Mouse (Mus musculus): ENCODE data around the gene Magt1.
"Not testable (repeated sequence)": the region's sequence is repeated elsewhere in the genome, so short reads cannot be mapped to it uniquely, and the experiment has no call there.

The Magt1 gene

GRCm38 (mm10) chrX:106011465-106012159 lies at the start of gene Magt1:
Gene Magt1 (minus strand): TSS chrX:106011906.
- peak; percentile 88 for DNase-seq (ENCODE audit: low read depth, low spot score)

DNA sequence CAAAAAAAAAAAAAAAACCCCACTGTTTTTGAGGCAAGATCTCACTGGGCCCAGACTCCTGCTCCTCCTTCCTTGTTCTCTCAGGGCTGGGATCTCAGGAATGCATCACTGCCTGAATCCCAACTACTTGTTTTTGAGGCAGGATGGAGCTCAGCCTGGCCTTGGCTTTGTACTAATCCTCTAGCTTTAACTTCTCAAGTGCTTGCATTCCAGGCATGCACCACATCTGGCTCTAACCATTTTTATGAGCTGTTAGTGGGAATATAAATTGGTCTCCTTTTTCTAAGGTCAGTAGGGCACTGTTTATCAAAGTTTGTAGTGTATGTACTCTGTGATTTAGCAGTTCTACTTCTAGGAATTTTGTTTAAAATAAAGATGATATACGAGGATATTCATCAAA lies 36.5 kb upstream of the Magt1 start:
- DNase-seq (ENCODE audit: low read depth, low spot score), result no peak

GRCm38 (mm10) chrX:106045928-106046327 lies 34.2 kb upstream of the Magt1 start:
- no peak for DNase-seq (ENCODE audit: low read depth, low spot score)

DNA sequence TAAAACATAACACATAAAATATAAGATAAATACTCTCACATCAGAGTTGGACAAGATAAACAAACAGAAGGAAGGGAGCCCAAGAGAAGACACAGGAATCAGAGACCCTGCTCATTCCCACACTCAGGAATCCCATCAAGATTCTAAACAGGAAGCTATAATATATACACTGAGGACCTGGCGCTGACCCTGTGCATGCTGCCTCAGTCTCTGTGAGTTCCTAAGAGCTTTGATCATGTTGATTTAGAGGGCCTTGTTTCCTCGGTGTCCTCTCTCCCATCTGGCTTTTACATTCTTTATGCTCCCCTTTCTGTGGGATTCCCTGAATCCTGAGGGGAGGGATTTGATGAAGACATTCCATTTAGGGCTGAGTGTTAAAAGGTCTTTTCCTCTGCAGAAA lies 33.7 kb upstream of the Magt1 start:
- no peak for DNase-seq (ENCODE audit: low read depth, low spot score)

GRCm38 (mm10) chrX:106043863-106044617 lies 32.3 kb upstream of the Magt1 start:
- DNase-seq (ENCODE audit: low read depth, low spot score), result peak; percentile 36

GRCm38 (mm10) chrX:106037185-106037752 lies 25.6 kb upstream of the Magt1 start:
- DNase-seq (ENCODE audit: low read depth, low spot score), result no peak

- DNase-seq (ENCODE audit: low read depth, low spot score), result no peak
Observed at GRCm38 (mm10) chrX:106035727-106036126, 24.0 kb upstream of the Magt1 start.

DNA sequence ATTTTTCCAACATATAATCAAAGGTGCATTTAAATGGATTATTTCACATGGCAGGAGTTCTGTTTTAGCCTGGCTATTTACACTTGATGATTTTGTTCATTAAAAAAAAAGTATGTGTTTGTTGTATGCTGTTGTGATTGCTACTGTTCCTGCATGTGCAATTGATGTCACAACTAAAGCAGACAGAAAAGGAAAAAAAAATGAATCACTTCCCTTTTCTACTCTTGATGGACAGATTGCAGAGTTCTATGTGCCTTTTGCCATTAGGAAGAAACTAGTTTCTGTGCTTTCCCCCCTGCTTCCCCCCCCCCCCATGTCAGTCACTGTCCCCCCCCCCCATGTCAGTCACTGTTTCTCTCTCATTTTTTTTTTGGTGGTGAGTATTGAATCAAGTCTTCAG lies 19.4 kb upstream of the Magt1 start:
- DNase-seq (ENCODE audit: low read depth, low spot score), result no peak

DNA sequence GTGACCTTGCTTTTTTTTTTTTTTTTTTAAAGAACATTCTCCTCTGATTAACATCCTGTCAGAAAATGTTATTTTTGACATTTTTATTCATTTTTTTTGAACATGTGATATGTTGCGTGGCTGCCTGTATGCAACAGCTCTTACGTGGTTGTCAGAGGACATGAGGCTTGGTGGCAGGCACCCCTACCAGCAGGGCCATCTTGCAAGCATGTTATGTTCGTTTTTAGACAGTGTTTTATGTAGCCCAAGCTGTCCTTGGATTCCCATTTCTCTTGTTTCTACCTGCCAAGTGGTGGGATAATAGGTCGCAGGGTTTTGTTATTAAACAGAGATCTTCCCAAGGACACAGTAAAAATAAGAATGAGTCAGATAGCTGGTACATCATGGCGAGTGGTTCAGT lies 18.5 kb upstream of the Magt1 start:
- DNase-seq (ENCODE audit: low read depth, low spot score), result no peak

DNA sequence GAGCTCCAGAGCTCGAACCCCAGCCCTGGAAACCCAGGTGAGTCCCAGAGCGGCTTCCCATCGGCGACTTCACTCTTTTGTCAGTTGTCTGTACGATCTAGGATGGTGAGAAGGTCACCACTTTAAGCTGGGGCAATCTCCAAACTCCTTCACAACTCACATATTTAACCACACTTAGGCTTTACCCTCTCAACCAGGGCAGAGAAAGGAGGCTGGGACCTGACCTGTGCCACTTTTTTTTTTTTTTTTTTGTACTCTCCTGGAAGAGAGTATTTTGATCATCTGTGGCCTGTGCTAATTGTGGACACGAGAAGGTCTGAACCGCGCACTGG lies 15.6 kb upstream of the Magt1 start:
- DNase-seq (ENCODE audit: low read depth, low spot score), result no peak

GRCm38 (mm10) chrX:106026418-106027342 lies 15.0 kb upstream of the Magt1 start, which contains the start of gene Atp7a:
Gene Atp7a (plus strand): TSS chrX:106027276.
- DNase-seq (ENCODE audit: low read depth, low spot score), result peak; percentile 96

DNA sequence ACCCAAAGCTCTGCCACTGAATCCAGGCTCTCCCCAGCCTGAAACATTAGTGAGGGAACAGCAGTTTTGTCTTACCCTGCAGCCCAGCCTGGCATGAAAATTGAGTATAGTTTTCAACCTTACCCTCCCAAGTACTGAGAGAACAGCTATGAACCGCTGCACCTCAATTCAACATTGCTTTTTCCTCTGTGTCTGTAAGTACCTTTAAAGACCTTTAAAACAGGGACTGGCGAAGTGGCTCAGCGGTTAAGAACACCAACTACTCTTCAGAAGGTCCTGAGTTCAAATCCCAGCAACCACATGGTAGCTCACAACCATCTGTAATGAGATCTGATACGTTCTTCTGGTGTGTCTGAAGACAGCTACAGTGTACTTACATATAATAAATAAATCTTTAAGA lies 5.8 kb upstream of the Magt1 start:
- no peak for DNase-seq (ENCODE audit: low read depth, low spot score)

DNA sequence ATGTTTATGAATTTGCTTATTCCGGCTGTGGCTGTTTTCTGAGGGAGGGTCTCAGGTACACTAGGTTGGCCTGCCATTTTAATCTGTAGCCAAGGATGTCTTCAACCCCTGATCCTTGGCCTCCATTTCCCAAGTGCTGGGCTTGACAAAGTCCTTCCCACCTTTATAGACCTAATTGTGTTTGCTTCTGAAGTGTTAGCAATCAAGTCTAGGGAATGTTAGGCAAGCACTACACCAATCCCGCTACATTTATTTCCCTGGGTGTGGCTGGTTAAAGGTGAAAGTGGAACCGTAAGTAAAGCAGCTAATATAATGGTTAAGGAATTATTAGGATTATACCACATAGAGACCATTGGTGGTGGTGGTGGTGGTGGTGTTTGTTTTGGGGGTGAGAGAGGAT lies 5.4 kb upstream of the Magt1 start:
- no peak for DNase-seq (ENCODE audit: low read depth, low spot score)

- DNase-seq (ENCODE audit: low read depth, low spot score), result peak; percentile 89
Observed at GRCm38 (mm10) chrX:106015571-106016322, 4.0 kb upstream of the Magt1 start, which contains the start of gene Cox7b. Gene Cox7b (plus strand): TSS chrX:106015700.

- DNase-seq (ENCODE audit: low read depth, low spot score), result peak; percentile 7
Observed at GRCm38 (mm10) chrX:106014741-106015377, 3.2 kb upstream of the Magt1 start.

DNA sequence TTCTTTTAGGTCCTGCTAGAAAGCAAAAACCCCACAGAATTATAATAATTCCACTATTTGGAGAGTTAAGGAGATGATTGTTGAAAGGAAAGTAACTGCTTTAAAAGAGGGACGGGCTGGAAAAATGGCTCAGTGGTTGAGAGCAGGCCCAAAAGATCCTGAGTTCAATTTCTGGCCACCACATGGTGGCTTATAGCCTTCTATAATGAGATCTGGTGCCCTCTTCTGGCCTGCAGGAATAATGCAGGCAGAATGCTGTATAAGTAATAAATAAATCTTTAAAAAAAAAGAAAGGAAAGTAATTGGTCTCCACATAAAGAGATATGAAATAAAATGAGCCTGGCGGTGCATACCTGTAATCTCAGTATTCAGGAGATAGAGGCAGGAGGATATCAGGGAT lies 1.5 kb upstream of the Magt1 start:
- DNase-seq (ENCODE audit: low read depth, low spot score), result peak; percentile 76

GRCm38 (mm10) chrX:106012559-106012958 lies 853 bp upstream of the Magt1 start:
- DNase-seq (ENCODE audit: low read depth, low spot score), result peak; percentile 14

GRCm38 (mm10) chrX:106010762-106011161 lies 944 bp downstream of the Magt1 start:
- no peak for DNase-seq (ENCODE audit: low read depth, low spot score)

GRCm38 (mm10) chrX:106001605-106002004 lies 10.1 kb downstream of the Magt1 start:
- DNase-seq (ENCODE audit: low read depth, low spot score), result no peak

GRCm38 (mm10) chrX:105957091-105957490 lies 54.6 kb downstream of the Magt1 start:
- DNase-seq (ENCODE audit: low read depth, low spot score), result not testable (repeated sequence)
